Mouse (Mus musculus) liver, postnatal 0 days (tissue): ENCODE measurements at regions not wholly inside any gene's neighbourhood (a gene's known extent, or its start where the extent isn't known, plus 50 kb on each side); places are given as distances from the start of the nearest gene placed in this dataset.
"Not testable (repeated sequence)": the region's sequence is repeated elsewhere in the genome, so short reads cannot be mapped to it uniquely, and the experiment has no call there.

Experiments used
- ATAC-seq: fragments of 200-750 bp; cut with Nextera tagmentation; 2 replicates; pipeline ENCODE4 v1.8.0; 2017; ENCODE audit warnings: mild to moderate bottlenecking, moderate library complexity
- DNase-seq: peaks from one replicate; pipeline ENCODE4 v3.0.0-alpha.2; 2016
- H3K27ac ChIP-seq: fragments of 300-500 bp; sonication (generic); 2 replicates; pipeline ENCODE4 v1.5.1; 2014; ENCODE audit warnings: antibody characterized with exemption, moderate library complexity, mild to moderate bottlenecking, low read depth
- H3K27me3 ChIP-seq: fragments of 300-500 bp; sonication (generic); 2 replicates; pipeline ENCODE4 v1.6.1; 2014; ENCODE audit warnings: low read length, control low read depth, mixed read lengths; ENCODE audit not compliant: insufficient read depth
- H3K36me3 ChIP-seq: fragments of 300-500 bp; sonication (generic); replicated peaks from 2 replicates; pipeline ENCODE4 v1.6.1; 2014; ENCODE audit warnings: mild to moderate bottlenecking, control low read depth, low read length, moderate library complexity, mixed read lengths; ENCODE audit not compliant: insufficient read depth
- H3K4me1 ChIP-seq: fragments of 300-500 bp; sonication (generic); 2 replicates; pipeline ENCODE4 v1.6.1; 2014; ENCODE audit warnings: antibody characterized with exemption, mild to moderate bottlenecking, control low read depth; ENCODE audit not compliant: insufficient read depth
- H3K4me2 ChIP-seq: fragments of 300-500 bp; sonication (generic); 2 replicates; pipeline ENCODE4 v1.6.1; 2014; ENCODE audit warnings: low read depth, mild to moderate bottlenecking, low read length, moderate library complexity, mixed read lengths
- H3K4me3 ChIP-seq: fragments of 300-500 bp; sonication (generic); 2 replicates; pipeline ENCODE4 v1.5.1; 2014; ENCODE audit warnings: low read depth, low read length
- H3K9ac ChIP-seq: fragments of 300-500 bp; sonication (generic); replicated peaks from 2 replicates; pipeline ENCODE4 v1.6.1; 2014; ENCODE audit warnings: mild to moderate bottlenecking, moderate library complexity
- H3K9me3 ChIP-seq: fragments of 300-500 bp; sonication (generic); 2 replicates; pipeline ENCODE4 v1.6.1; 2016; ENCODE audit warnings: mild to moderate bottlenecking, control low read depth, low read length, mixed read lengths
- CTCF ChIP-seq: sonication (generic); IDR thresholded peaks from 2 replicates; pipeline ENCODE4 v1.5.1; 2016; ENCODE audit warnings: antibody characterized with exemption, low read depth
- EP300 ChIP-seq: IDR thresholded peaks from 2 replicates; pipeline ENCODE4 v1.6.1; 2016; ENCODE audit warnings: antibody characterized with exemption, low read depth, mild to moderate bottlenecking
- WGBS: fragments of 180-500 bp; shearing (Covaris S2); extraction: QIAGEN DNeasy Blood & Tissue Kit; methylation state at CpG from one replicate; pipeline ENCODE4 v1.1.7; 2014; ENCODE audit not compliant: insufficient replicate concordance; 5-methylcytosine and 5-hydroxymethylcytosine counted together

DNA sequence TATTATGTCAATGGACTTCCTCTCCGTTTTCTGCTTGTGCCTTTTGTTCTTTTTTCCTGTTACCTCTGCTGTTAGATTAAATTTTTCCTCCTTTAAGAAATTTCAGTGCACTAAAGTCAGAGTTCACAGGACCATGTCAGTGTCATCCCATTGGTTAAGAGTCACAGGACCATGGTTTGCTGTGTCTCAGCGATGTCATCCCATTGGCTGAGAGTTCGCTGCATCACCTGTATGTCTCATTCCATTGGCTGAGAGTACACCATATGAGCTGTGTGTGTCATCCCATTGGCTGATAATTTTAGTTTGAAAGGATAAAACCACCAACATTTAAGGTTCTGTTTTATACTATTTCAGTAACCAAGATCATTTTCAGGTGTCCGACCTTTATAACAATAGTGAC, 50.7 kb upstream of the Jade1 start:
- Histone ChIP-seq H3K27me3 (no peaks in the 10 kb centered on the region), H3K27ac (no peak overlapping the region), H3K9me3 (no peaks in the 10 kb centered on the region), H3K4me1 (peaks cover 5% of the 10 kb centered on the region), H3K9ac (no peak overlapping the region), H3K36me3 (no peaks in the 10 kb centered on the region), H3K4me2 (no peak overlapping the region), H3K4me3 (no peak overlapping the region)
- TF ChIP-seq EP300 (no peak), CTCF (no peak)
- ATAC-seq (no peak), DNase-seq (no peak)
- 83% methylated on average over 4 of the region's 4 CpGs for WGBS

DNA sequence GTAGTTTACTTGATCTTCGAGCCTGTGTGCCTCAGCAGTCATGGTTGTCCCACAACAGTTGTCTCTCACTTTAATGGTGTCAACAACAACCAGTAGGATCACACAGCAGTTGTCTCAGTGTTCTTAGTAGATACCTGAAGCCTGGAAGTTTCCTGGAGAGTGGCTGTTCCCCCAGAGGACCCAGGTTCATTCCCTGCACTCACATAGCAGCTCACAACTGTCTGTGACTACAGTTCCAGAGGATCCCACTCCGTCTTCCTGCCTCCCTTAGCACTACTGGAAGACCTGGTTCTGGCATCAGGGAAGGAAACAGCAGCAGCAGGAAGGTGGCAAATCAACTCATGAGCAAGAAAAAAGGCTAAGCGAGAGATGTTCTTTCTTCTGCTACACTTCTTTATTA, 53.4 kb upstream of the Jade1 start:
- Histone ChIP-seq H3K4me2 (no peak overlapping the region), H3K4me1 (peaks cover 5% of the 10 kb centered on the region; the same call in 1 of the 2 replicates), H3K4me3 (no peak overlapping the region), H3K9ac (no peak overlapping the region), H3K9me3 (no peaks in the 10 kb centered on the region), H3K27ac (no peak overlapping the region), H3K36me3 (no peaks in the 10 kb centered on the region), H3K27me3 (no peaks in the 10 kb centered on the region)
- no peak for TF ChIP-seq CTCF
- TF ChIP-seq EP300, result no peak
- ATAC-seq (no peak), DNase-seq (no peak)
- WGBS, result 73% methylated on average over 3 of the region's 3 CpGs

DNA sequence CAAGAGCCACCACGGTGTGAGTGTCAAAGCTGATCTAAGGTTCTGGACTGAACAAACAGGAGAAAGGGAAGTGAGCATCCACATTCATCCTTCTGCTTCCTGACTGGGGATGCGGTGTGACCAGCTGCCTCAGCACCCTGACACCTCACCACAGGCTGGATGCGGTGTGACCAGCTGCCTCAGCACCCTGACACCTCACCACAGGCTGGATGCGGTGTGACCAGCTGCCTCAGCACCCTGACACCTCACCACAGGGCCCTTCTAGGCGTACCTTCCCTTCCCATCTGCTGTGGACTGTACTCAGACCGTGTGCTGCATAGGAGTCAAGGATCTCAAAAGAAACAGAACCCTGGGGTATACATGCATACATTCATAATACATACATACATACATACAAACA, 53.9 kb upstream of the Jade1 start:
- H3K4me2 ChIP-seq, H3K4me1 ChIP-seq, H3K27ac ChIP-seq, H3K4me3 ChIP-seq, DNase-seq, H3K9me3 ChIP-seq, H3K36me3 ChIP-seq, H3K27me3 ChIP-seq, H3K9ac ChIP-seq, ATAC-seq: not testable (repeated sequence)
- 35% methylated on average over 6 of the region's 6 CpGs for WGBS

DNA sequence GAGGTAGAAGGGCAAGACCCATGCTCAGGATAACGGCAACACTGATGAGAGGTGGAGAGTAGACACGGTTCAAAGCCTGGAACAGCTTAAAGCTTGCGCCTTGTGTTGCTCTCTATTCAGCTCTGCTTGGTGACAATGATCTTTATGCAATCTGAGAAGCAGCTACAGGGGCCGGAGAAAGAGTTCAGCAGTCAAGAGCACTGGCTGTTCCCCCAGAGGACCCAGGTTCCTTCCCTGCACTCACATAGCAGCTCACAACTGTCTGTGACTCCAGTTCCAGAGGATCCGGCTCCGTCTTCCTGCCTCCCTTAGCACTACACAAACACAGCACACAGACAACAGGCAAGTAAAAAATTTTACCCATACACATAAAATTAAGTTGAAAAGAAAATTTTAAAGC, 54.4 kb upstream of the Jade1 start:
- DNase-seq (no peak), ATAC-seq (no peak)
- Histone ChIP-seq H3K4me1 (peaks cover 5% of the 10 kb centered on the region; the same call in 1 of the 2 replicates), H3K9me3 (no peaks in the 10 kb centered on the region), H3K4me2 (no peak overlapping the region), H3K27ac (no peak overlapping the region), H3K27me3 (no peaks in the 10 kb centered on the region), H3K4me3 (no peak overlapping the region), H3K9ac (no peak overlapping the region), H3K36me3 (no peaks in the 10 kb centered on the region)
- TF ChIP-seq CTCF, result no peak
- TF ChIP-seq EP300, result no peak
- WGBS, result 78% methylated on average over 6 of the region's 6 CpGs

DNA sequence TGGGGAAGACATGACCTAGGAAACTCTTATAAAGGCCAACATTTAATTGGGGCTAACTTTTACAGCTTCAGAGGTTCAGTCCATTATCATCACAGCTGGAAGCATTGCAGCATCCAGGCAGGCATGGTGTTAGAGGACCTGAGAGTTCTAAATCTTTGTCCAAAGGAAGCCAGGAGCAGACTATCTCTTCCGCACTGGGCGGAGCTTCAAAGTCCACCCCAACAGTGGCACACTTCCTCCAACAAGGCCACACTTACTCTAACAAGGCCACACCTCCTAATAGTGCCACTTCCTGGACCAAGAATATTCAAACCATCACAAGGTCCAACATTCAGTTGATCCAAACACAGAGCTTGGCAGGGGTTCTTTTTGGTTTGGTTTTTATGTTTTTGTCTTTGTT, 55.9 kb upstream of the Jade1 start:
- H3K36me3 ChIP-seq, result no peaks in the 10 kb centered on the region
- 75% methylated on average over 2 of the region's 2 CpGs for WGBS
- ATAC-seq (no peak), DNase-seq (no peak)
- no peak overlapping the region for H3K4me2 ChIP-seq
- no peaks in the 10 kb centered on the region for H3K27me3 ChIP-seq
- no peak overlapping the region for H3K9ac ChIP-seq
- no peak overlapping the region for H3K27ac ChIP-seq
- TF ChIP-seq EP300, result no peak
- TF ChIP-seq CTCF, result no peak
- H3K4me1 ChIP-seq, result peaks cover 5% of the 10 kb centered on the region; the same call in 1 of the 2 replicates
- H3K4me3 ChIP-seq, result no peak overlapping the region
- H3K9me3 ChIP-seq, result no peaks in the 10 kb centered on the region

DNA sequence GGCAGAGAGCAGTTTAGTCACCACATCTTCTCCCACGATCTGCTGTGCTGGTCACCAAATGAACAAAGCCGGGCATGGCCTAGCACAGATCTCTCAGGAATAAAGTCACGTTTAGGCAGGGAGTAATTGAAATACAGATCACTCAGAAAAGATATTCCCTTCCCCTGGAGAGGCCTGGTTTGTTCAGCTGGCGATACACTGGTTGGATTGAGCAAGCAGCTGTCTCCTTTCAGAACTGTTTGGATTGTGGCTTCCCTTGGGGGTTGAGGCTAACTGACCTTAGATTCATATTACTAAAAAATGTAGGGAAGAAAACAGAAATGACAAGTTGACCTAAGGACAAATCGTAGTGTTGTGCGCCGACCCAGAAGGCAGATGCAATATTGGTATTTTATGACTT, 56.7 kb upstream of the Jade1 start:
- H3K4me2 ChIP-seq, result no peak overlapping the region
- DNase-seq (no peak), ATAC-seq (no peak)
- no peak overlapping the region for H3K4me3 ChIP-seq
- 69% methylated on average over 7 of the region's 7 CpGs for WGBS
- H3K36me3 ChIP-seq, result no peaks in the 10 kb centered on the region
- H3K9me3 ChIP-seq, result no peaks in the 10 kb centered on the region
- no peak overlapping the region for H3K9ac ChIP-seq
- no peak for TF ChIP-seq CTCF
- no peak for TF ChIP-seq EP300
- no peak overlapping the region for H3K27ac ChIP-seq
- H3K4me1 ChIP-seq, result peaks cover 5% of the 10 kb centered on the region; the same call in 1 of the 2 replicates
- no peaks in the 10 kb centered on the region for H3K27me3 ChIP-seq

DNA sequence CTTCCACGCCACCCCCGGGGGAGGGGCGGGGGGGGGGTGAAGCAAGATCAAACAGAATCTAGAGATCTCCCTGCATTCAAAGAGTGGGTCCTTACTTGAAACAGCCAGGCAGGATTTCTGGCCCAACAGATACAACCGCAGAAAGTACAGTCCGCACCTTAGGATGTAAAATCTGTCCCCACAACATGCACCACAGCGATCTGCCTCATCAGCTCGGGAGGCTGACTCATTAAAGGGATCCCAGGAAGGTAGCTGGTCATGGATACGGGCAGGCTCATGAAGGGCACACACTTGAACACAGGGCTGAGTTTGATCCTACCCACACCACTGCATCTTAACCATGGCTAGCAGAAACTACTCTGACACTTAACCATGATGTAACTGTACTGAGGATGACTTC, 57.8 kb upstream of the Jade1 start:
- Histone ChIP-seq H3K27me3 (no peaks in the 10 kb centered on the region), H3K9ac (no peak overlapping the region), H3K4me2 (no peak overlapping the region), H3K4me3 (no peak overlapping the region), H3K9me3 (no peaks in the 10 kb centered on the region), H3K36me3 (no peaks in the 10 kb centered on the region), H3K27ac (no peak overlapping the region), H3K4me1 (peaks cover 5% of the 10 kb centered on the region; the same call in 1 of the 2 replicates)
- no peak for TF ChIP-seq CTCF
- TF ChIP-seq EP300, result no peak
- ATAC-seq (no peak), DNase-seq (no peak)
- WGBS, result 69% methylated on average over 7 of the region's 8 CpGs
